Mouse (Mus musculus): ENCODE data around the gene Fam120a. TPM values are rescaled to one million over a fixed set of nuclear protein-coding genes. Genes with fewer than 3 reads are reported as not detected.

The Fam120a gene
- total and polyA plus RNA-seq, 3 experiments = 66.2 to 119 (median 82.7) TPM

DNA sequence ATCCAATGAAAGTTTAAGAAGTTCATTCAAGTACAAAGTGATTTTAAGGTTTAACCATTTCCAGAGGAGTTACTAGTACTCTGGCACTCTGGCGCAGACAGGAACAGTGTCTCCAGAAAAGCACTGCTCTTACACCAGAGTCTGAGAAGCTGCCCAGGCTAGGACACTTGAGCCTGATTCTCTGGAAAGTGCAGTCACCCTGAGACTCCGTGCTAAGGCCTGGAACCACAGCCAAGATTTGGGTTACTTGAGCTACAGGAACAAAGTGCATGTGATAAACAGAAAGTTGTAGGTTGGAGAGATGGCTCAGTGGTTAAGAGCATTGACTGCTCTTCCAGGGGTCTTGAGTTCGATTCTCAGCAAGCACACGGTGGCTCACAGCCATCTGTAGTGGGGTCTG is 6.4 kb upstream of the Fam120a start:
- Histone ChIP-seq H3K4me3 (ENCODE audit: control insufficient read depth in 1 of 2, insufficient read depth in 1 of 2, low read depth in 2 of 2, low read length in 2 of 2) (no peak overlapping the region), H3K9ac (ENCODE audit: control insufficient read depth, low read depth, low read length, poor library complexity, severe bottlenecking) (no peak overlapping the region), H3K27me3 (ENCODE audit: control insufficient read depth in 1 of 2, insufficient read depth in 2 of 2, low read length in 2 of 2) (no peaks in the 10 kb centered on the region), H3K4me1 (ENCODE audit: control insufficient read depth in 1 of 2, insufficient read depth in 2 of 2, low read length in 2 of 2) (peaks cover 3 to 5% of the 10 kb centered on the region in 2 experiments; a peak in 3 of 4 replicates), H3K79me2 (ENCODE audit: control insufficient read depth, insufficient read depth, low read length, poor library complexity) (no peaks in the 10 kb centered on the region), H3K36me3 (ENCODE audit: control insufficient read depth in 1 of 2, insufficient read depth in 2 of 2, low read length in 2 of 2) (peaks cover 0 to 4% of the 10 kb centered on the region in 2 experiments; a peak in 2 of 4 replicates), H3K27ac (ENCODE audit: control insufficient read depth, low read depth, low read length) (no peak overlapping the region), H3K9me3 (replicated peaks; ENCODE audit: insufficient read depth, low read length) (no peaks in the 10 kb centered on the region)
- DNase-seq (ENCODE audit: low read depth, low spot score) = no peak
- TF ChIP-seq CTCF (IDR thresholded peaks at IDR 0.05 in 2 of 3, conservative IDR thresholded peaks at IDR 0.05 in 1 of 3; ENCODE audit: control insufficient read depth in 1 of 3, insufficient read depth in 1 of 3, low read depth in 2 of 3, low read length in 3 of 3, poor library complexity in 1 of 3, severe bottlenecking in 1 of 3) (peak in 1 of 3 experiments; percentile 9; a peak in 1 of 6 replicates), RCOR1 (IDR thresholded peaks at IDR 0.05; ENCODE audit: low read depth, low read length) (no peak)

DNA sequence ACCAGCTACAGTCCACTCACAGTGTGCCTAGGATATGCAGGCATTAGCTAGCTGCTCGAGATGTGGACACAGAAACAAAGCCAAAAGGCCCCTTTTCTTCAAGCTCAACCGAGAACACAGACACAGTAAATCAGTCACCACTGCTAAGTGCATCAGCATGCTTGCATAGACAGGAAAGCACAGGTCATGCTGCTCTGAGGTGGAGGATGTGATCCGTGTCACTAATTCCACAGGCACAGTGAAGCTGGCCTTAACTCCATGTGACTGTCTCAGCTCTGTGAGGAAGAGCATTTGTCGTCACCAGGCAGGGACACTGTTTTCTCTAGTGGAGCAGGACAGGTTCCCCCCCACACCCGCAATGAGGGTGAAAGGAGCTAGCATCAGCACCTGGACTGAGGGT is 5.4 kb upstream of the Fam120a start:
- H3K79me2 ChIP-seq (ENCODE audit: control insufficient read depth, insufficient read depth, low read length, poor library complexity) = peaks cover 8% of the 10 kb centered on the region

GRCm38 (mm10) chr13:48971033-48971432 is 3.2 kb upstream of the Fam120a start:
- H3K4me3 ChIP-seq (ENCODE audit: control insufficient read depth in 1 of 2, insufficient read depth in 1 of 2, low read depth in 2 of 2, low read length in 2 of 2) = no peak overlapping the region
- DNase-seq (ENCODE audit: low read depth, low spot score) = peak; percentile 63
- peaks cover 0 to 4% of the 10 kb centered on the region in 2 experiments; a peak in 2 of 4 replicates for H3K36me3 ChIP-seq (ENCODE audit: control insufficient read depth in 1 of 2, insufficient read depth in 2 of 2, low read length in 2 of 2)
- H3K9ac ChIP-seq (ENCODE audit: control insufficient read depth, low read depth, low read length, poor library complexity, severe bottlenecking) = no peak overlapping the region
- no peaks in the 10 kb centered on the region for H3K9me3 ChIP-seq (replicated peaks; ENCODE audit: insufficient read depth, low read length)
- H3K4me1 ChIP-seq (ENCODE audit: control insufficient read depth in 1 of 2, insufficient read depth in 2 of 2, low read length in 2 of 2) = peaks cover 3 to 8% of the 10 kb centered on the region in 2 experiments; a peak in 3 of 4 replicates
- H3K27ac ChIP-seq (ENCODE audit: control insufficient read depth, low read depth, low read length) = no peak overlapping the region
- peaks cover 29% of the 10 kb centered on the region for H3K79me2 ChIP-seq (ENCODE audit: control insufficient read depth, insufficient read depth, low read length, poor library complexity)
- no peaks in the 10 kb centered on the region for H3K27me3 ChIP-seq (ENCODE audit: control insufficient read depth in 1 of 2, insufficient read depth in 2 of 2, low read length in 2 of 2)
- TF ChIP-seq E2F4 (IDR thresholded peaks at IDR 0.05; ENCODE audit: borderline replicate concordance, low read depth, low read length) (no peak), ZMIZ1 (IDR thresholded peaks at IDR 0.05; ENCODE audit: low read depth, low read length) (no peak), CHD2 (IDR thresholded peaks at IDR 0.05; ENCODE audit: low read length) (no peak), MEF2A (IDR thresholded peaks at IDR 0.05; ENCODE audit: extremely low read depth, insufficient replicate concordance, low read depth, low read length, poor library complexity, severe bottlenecking) (no peak), BHLHE40 (IDR thresholded peaks at IDR 0.05; ENCODE audit: borderline replicate concordance, low read depth, low read length) (no peak), ETS1 (IDR thresholded peaks at IDR 0.05; ENCODE audit: low read depth, low read length) (no peak), ZC3H11A (IDR thresholded peaks at IDR 0.05; ENCODE audit: low read depth, low read length) (no peak), ELF1 (IDR thresholded peaks at IDR 0.05; ENCODE audit: low read depth, low read length) (no peak)

More for the DNA sequence above, 5.4 kb upstream of the Fam120a start:
- Histone ChIP-seq H3K9me3 (replicated peaks; ENCODE audit: insufficient read depth, low read length) (no peaks in the 10 kb centered on the region), H3K27me3 (ENCODE audit: control insufficient read depth in 1 of 2, insufficient read depth in 2 of 2, low read length in 2 of 2) (no peaks in the 10 kb centered on the region), H3K9ac (ENCODE audit: control insufficient read depth, low read depth, low read length, poor library complexity, severe bottlenecking) (no peak overlapping the region), H3K27ac (ENCODE audit: control insufficient read depth, low read depth, low read length) (no peak overlapping the region), H3K4me3 (ENCODE audit: control insufficient read depth in 1 of 2, insufficient read depth in 1 of 2, low read depth in 2 of 2, low read length in 2 of 2) (no peak overlapping the region), H3K36me3 (ENCODE audit: control insufficient read depth in 1 of 2, insufficient read depth in 2 of 2, low read length in 2 of 2) (peaks cover 0 to 4% of the 10 kb centered on the region in 2 experiments; a peak in 2 of 4 replicates), H3K4me1 (ENCODE audit: control insufficient read depth in 1 of 2, insufficient read depth in 2 of 2, low read length in 2 of 2) (peaks cover 3 to 8% of the 10 kb centered on the region in 2 experiments; a peak in 3 of 4 replicates)
- no peak for TF ChIP-seq GABPA (IDR thresholded peaks at IDR 0.05; ENCODE audit: low read depth, low read length)
- TF ChIP-seq CTCF (IDR thresholded peaks at IDR 0.05 in 2 of 3, conservative IDR thresholded peaks at IDR 0.05 in 1 of 3; ENCODE audit: control insufficient read depth in 1 of 3, insufficient read depth in 1 of 3, low read depth in 2 of 3, low read length in 3 of 3, poor library complexity in 1 of 3, severe bottlenecking in 1 of 3) = no peak
- TF ChIP-seq JUND (IDR thresholded peaks at IDR 0.05; ENCODE audit: low read depth, low read length) = no peak
- TF ChIP-seq TBP (IDR thresholded peaks at IDR 0.05; ENCODE audit: low read depth, low read length) = no peak
- TF ChIP-seq POLR2AphosphoS5 (IDR thresholded peaks at IDR 0.05; ENCODE audit: borderline replicate concordance, low read depth, low read length) = no peak
- no peak for TF ChIP-seq KAT2A (conservative IDR thresholded peaks at IDR 0.05; ENCODE audit: low read depth, low read length)
- no peak for TF ChIP-seq TAL1 (IDR thresholded peaks at IDR 0.05; ENCODE audit: low read length)
- no peak for TF ChIP-seq MAFK (IDR thresholded peaks at IDR 0.05; ENCODE audit: borderline replicate concordance, low read depth, low read length)
- no peak for TF ChIP-seq SIN3A (IDR thresholded peaks at IDR 0.05; ENCODE audit: low read length)
- TF ChIP-seq ZMIZ1 (IDR thresholded peaks at IDR 0.05; ENCODE audit: low read depth, low read length) = no peak
- TF ChIP-seq GATA1 (IDR thresholded peaks at IDR 0.05; ENCODE audit: low read depth, low read length) = no peak
- no peak for TF ChIP-seq HCFC1 (IDR thresholded peaks at IDR 0.05; ENCODE audit: low read depth, low read length)
- TF ChIP-seq UBTF (IDR thresholded peaks at IDR 0.05; ENCODE audit: borderline replicate concordance, insufficient read depth, low read depth, low read length) = no peak
- no peak for TF ChIP-seq ETS1 (IDR thresholded peaks at IDR 0.05; ENCODE audit: low read depth, low read length)
- DNase-seq (ENCODE audit: low read depth, low spot score) = no peak

Measured in MEL (cell line).